Mouse (Mus musculus): ENCODE measurements at regions not wholly inside any gene's neighbourhood (a gene's known extent, or its start where the extent isn't known, plus 50 kb on each side); places are given as distances from the start of the nearest gene placed in this dataset.

DNA sequence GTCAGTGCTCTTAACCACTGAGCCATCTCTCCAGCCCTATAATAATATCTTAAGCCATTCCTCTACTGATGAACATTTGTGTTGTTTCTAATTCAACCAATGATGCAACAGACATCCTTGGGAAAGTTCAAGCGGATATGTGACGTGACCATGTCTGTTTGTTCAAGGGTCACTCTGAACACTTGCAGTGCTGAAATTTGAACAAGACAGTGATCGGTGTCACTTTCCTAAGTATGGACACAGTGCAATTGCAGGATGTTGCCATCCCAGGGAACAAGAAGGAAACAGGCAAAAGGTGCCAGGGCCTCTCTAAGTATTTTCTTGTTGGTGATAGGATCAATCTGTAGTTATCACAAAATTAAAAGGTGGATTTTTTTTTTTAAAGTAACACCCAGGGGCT lies 50.1 kb upstream of the 1700017B05Rik start:
- TF ChIP-seq CTCF (IDR thresholded peaks at IDR 0.05) (no peak), EP300 (IDR thresholded peaks at IDR 0.05) (no peak)
